Mouse (Mus musculus) liver, adult 2 months (tissue): ENCODE results near the gene Tenm3.

Source experiments
- CTCF ChIP-seq: fragments of 200-500 bp; IDR thresholded peaks from 2 replicates; pipeline ENCODE4 v1.5.1; 2011; ENCODE audit warnings: low read depth, low read length, control low read depth
- POLR2A ChIP-seq: fragments of 200-500 bp; IDR thresholded peaks from 2 replicates; pipeline ENCODE4 v1.6.1; 2011; ENCODE audit warnings: low read length, control low read depth; ENCODE audit not compliant: insufficient read depth; ENCODE audit errors: extremely low read depth

- no peak for TF ChIP-seq CTCF
- TF ChIP-seq POLR2A = no peak
Observed at GRCm38 (mm10) chr8:48751965-48752364, 91.8 kb downstream of the Tenm3 start.
